Mouse (Mus musculus): Measurements from ENCODE around the gene Hdac5.

- TF ChIP-seq CTCF (IDR thresholded peaks at IDR 0.05; ENCODE audit: low read depth) = no peak
- TF ChIP-seq EP300 (IDR thresholded peaks at IDR 0.05; ENCODE audit: low read depth) = no peak
Measured at GRCm38 (mm10) chr11:102208846-102209245, 21.1 kb downstream of the Hdac5 start.
